Mouse (Mus musculus) heart, postnatal 0 days (tissue): ENCODE data around the gene Csrnp2.

Source experiments
- CTCF ChIP-seq: IDR thresholded peaks from 2 replicates; pipeline ENCODE4 v1.5.1; 2016; ENCODE audit warnings: antibody characterized with exemption, control low read depth, low read depth
- EP300 ChIP-seq: IDR thresholded peaks from 2 replicates; pipeline ENCODE4 v1.6.1; 2016; ENCODE audit warnings: antibody characterized with exemption, low read depth

- no peak for TF ChIP-seq CTCF
- no peak for TF ChIP-seq EP300
Observed at GRCm38 (mm10) chr15:100520306-100520705, 25.0 kb upstream of the Csrnp2 start.
